Mouse (Mus musculus) layer of hippocampus, postnatal 14 days (tissue): ENCODE data around the gene Pgap2. TPM values are rescaled to one million over a fixed set of nuclear protein-coding genes. Genes with fewer than 3 reads are reported as not detected.

ENCODE experiments used
- DNase-seq, 2 experiments: peaks; one replicate each; pipeline ENCODE4 v3.0.0; 2021 to 2022; ENCODE audit warnings: low spot score in 2 of 2, mixed read lengths in 1 of 2
- long read RNA-seq, 2 experiments: library from polyadenylated mRNA; stranded (forward); transcript quantifications; one replicate each; pipeline ENCODE4 v2.0.0; 2021
- total RNA-seq, 2 experiments: library from RNA; stranded (reverse); gene quantifications; 2 replicates each; pipeline ENCODE4 v1.2.3; 2021

The Pgap2 gene
- total RNA-seq, result 10 to 100 TPM; 24.9 to 28.8 TPM
- long read RNA-seq, experiment 1, transcript Pgap2-201 (7 exons, 1,201 nt), result major isoform, 5 of 19 reads
- long read RNA-seq, experiment 1, partial matches to known transcripts, result 0 of 19 reads
- long read RNA-seq, experiment 1, other reads (novel, unspliced or antisense), result 12 of 19 reads
- long read RNA-seq, experiment 2, partial matches to known transcripts, result 1 of 23 reads
- long read RNA-seq, experiment 2, other reads (novel, unspliced or antisense), result 15 of 23 reads

- DNase-seq, result peak; percentile 98 to 100
Measured at GRCm38 (mm10) chr7:102209756-102210721, at the start of gene Pgap2, which contains the start of gene Nup98. Pgap2 (plus strand) TSS chr7:102210208. Nup98 (minus strand) TSS chr7:102210176.

DNA sequence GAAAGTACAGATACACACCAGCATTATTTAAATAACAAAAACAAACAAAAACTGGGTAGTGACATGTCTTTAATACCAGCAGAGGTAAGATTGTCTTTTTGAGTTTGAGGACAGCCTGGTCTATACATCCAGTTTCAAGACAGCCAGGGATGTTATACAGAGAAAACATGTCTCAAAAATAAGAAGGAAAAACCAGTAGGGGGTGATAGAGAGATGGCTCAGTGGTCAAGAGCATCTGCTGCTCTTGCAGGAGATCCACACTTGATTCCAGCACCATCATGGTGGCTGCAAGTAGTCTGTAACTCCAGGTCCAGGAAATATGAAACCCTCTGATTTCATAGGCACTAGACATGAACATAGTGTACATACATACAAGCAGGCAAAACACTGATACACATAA is 39.7 kb upstream of the Pgap2 start:
- DNase-seq, result no peak

GRCm38 (mm10) chr7:102183849-102184248 is 26.2 kb upstream of the Pgap2 start:
- DNase-seq, result no peak

DNA sequence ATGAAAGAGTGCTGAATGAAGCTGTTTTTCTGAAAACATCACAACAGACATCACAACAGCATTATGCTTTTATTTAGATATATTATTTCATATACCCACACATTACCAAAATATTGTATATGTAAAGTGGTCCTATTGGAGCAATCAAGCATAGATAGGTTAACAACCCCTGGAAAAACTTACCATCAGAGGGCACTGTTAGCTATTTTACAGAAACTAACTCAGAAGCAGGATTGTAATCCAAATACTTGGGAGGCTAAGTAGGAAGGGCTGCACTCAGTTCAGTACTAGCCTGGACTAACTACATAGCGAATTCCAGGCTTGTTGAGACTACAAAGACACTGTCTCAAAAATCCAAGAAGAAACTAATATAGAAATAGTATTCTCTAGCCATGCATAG is 17.7 kb upstream of the Pgap2 start:
- DNase-seq, result no peak

- DNase-seq, result no peak
Measured at GRCm38 (mm10) chr7:102200576-102200975, 9.4 kb upstream of the Pgap2 start.

DNA sequence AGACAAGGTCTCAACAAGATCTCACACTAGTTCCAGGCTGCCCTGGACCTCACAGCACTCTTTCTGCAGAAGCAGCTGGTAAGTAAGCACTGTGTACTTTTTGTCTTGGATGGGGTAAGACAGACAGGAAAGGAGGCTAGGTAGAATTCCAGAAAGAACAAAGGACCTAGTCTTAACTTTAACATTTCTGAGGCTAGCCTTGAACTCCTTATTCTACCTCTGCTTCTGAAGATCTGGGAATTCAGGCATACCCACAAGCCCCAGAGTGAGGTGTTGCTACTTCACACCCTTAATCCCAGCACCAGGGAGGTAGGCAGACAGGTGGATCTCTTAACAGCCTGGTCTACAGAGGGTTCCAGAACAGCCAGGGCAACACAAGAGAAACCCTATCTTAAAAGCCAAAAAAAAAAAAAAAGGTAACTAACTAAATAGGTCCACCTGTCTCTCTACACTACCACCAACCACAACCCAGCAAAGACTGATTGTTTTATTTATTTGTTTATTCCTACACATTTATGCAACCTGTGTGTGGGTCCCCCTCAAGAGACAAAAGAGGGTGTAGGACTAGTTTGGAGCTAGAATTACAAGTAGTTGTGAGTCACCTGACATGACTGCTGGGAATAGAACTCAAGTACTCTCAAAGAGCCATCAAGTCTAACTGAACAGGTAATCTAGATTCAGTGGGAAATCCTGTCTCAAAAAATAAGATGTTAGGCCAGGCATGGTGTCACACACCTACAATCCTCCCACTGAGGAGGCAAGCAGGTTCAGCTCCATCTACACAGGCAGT is 8.8 kb upstream of the Pgap2 start:
- no peak for DNase-seq

DNA sequence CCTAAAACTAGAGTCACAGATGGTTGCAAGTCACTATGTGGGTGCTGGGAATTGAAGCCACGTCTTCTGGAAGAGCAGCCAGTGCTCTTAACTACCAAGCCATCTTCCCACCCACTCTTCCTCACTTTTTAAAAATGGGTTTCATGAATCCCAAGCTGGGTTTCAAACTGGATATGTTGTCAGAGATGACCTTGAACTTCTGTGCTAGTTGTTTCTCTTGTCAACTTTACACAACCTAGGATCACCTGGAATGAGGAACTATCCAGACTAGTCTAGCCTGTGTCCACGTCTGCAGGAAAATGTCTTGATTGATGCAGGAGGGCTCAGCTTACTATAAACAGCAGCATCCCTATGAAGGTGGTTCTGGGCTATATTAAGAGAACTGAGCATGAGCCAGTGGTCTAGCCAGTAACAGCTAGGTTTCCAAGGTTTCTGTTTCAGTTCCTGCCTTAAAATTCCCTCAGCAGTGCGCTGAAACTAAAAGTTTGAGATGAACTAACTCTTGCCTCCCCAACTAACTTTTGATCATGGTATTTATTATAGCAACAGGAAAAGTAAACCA is 5.6 kb upstream of the Pgap2 start:
- DNase-seq, result no peak

DNA sequence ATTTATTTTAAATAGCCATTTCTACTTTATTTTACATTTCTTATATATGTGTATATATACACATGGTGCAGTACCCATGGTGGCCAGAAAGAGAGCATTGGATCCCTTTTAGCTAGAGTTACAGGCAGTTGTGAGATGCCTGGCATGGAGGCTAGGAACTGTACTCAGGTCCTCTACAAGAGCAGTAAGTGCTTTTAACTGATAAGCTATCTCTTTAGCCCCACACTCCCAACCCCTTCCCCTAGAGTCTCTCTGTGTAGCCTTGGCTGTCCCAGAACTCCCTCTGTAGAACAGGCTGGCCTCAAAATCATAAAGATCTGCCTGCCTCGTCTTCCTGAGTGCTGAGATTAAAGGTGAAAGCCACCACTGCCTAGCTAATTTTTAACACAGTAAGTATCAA is 4.4 kb upstream of the Pgap2 start:
- DNase-seq, result no peak

DNA sequence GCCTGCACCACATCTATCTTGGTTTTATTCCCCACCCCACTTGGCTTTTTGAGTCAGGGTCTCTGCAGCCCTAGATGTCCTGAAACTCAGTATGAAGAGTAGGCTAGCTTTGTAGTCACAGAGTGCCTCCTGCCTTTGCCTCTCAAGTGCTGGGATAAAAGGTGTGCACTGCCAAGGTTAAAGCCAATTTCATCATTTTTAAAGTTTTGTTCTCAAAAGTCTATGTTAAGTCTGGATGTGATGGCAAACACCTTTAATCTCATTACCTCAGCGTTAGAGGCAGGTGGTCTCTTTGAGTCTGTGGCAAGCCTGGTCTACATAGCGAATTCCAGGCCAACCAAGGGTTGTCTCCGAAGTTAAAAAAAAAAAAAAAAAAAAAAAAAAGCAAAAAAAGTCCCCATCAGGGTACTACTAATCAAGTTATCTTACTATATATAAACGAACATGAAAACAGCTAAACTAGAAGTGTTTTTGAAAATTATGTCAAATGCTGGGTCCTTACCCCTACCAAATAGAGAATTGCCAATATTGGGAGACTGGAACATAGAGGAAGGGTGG is 1.1 kb upstream of the Pgap2 start:
- no peak for DNase-seq

DNA sequence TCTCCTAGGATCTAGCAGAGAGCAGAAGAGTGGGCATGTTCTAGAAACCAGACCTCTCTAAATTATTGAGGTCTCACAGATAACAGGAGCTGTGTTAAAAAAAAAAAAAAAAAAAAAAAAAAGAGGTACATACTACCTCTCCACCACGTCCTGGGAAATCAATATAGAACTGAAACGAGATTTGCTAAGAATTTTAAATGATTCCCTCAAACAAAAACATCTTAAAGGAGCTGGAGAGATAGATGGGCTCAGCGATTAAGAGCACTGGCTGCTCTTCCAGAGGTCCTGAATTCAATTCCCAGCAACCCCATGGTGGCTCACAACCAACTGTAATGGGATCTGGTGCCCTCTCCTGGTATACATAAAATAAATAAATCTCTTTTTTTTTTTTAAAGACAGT is 1.1 kb downstream of the Pgap2 start:
- no peak for DNase-seq

DNA sequence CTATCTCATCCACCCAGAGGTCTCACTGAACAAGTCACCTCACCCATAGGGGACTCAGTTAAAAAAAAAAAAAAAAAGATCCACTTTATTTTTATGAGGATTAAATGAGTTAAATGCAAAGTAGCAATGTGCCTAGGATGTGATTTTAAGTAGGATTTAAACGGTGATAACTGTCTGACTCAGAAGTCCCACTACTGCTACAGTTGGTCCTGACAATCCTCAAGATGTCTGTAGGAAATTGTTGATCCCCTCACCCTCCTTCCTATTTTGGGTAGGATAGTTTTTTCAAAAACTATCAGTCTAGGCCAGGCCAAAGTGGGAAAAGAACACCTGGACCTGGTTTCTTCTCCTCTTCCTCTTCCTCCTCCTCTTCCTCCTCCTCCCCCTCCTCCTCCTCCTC is 11.9 kb downstream of the Pgap2 start:
- DNase-seq, result no peak

- no peak for DNase-seq
Measured at GRCm38 (mm10) chr7:102222336-102222735, 12.3 kb downstream of the Pgap2 start.

- peak; percentile 51 to 67 for DNase-seq
Measured at GRCm38 (mm10) chr7:102222830-102223556, 13.0 kb downstream of the Pgap2 start.

- DNase-seq, result no peak
Measured at GRCm38 (mm10) chr7:102223883-102224738, 14.1 kb downstream of the Pgap2 start.

GRCm38 (mm10) chr7:102226051-102226450 is 16.0 kb downstream of the Pgap2 start:
- no peak for DNase-seq

GRCm38 (mm10) chr7:102228049-102228670 is 18.2 kb downstream of the Pgap2 start:
- no peak for DNase-seq

- no peak for DNase-seq
Measured at GRCm38 (mm10) chr7:102229814-102230213, 19.8 kb downstream of the Pgap2 start.

- DNase-seq, result no peak
Measured at GRCm38 (mm10) chr7:102233059-102233458, 23.1 kb downstream of the Pgap2 start.
